Mouse (Mus musculus) right cerebral cortex, adult 2 months (tissue): ENCODE results near the gene Teddm3.
"Not testable (repeated sequence)": the region's sequence is repeated elsewhere in the genome, so short reads cannot be mapped to it uniquely, and the experiment has no call there.

Experiments used
- DNase-seq, 2 experiments: peaks; one replicate each; pipeline ENCODE4 v3.0.0; 2021 to 2022; ENCODE audit warnings: low spot score in 2 of 2

Teddm3 gene

GRCm38 (mm10) chr16:21153900-21154299 lies at the start of gene Teddm3:
Teddm3 (minus strand) TSS chr16:21154000.
- DNase-seq = not testable (repeated sequence)

- DNase-seq = no peak
These were observed 48.9 kb upstream of the Teddm3 start for GRCm38 (mm10) chr16:21202731-21203130.

- DNase-seq = no peak
These were observed 45.6 kb upstream of the Teddm3 start for GRCm38 (mm10) chr16:21199426-21199825.

GRCm38 (mm10) chr16:21198529-21198928 lies 44.7 kb upstream of the Teddm3 start:
- no peak for DNase-seq

GRCm38 (mm10) chr16:21198006-21198405 lies 44.2 kb upstream of the Teddm3 start:
- DNase-seq = no peak

GRCm38 (mm10) chr16:21197542-21197941 lies 43.7 kb upstream of the Teddm3 start:
- no peak for DNase-seq

- no peak for DNase-seq
These were observed 42.8 kb upstream of the Teddm3 start for GRCm38 (mm10) chr16:21196576-21196975.

GRCm38 (mm10) chr16:21195260-21195866 lies 41.6 kb upstream of the Teddm3 start:
- DNase-seq = no peak

GRCm38 (mm10) chr16:21194182-21194581 lies 40.4 kb upstream of the Teddm3 start:
- no peak for DNase-seq

GRCm38 (mm10) chr16:21192509-21193354 lies 38.9 kb upstream of the Teddm3 start:
- peak; percentile 62 for DNase-seq

- no peak for DNase-seq
These were observed 37.8 kb upstream of the Teddm3 start for GRCm38 (mm10) chr16:21191569-21191968.

- DNase-seq = peak in 1 of 2 experiments; percentile 26
These were observed 34.5 kb upstream of the Teddm3 start for GRCm38 (mm10) chr16:21188345-21188744.

- DNase-seq = peak in 1 of 2 experiments; percentile 41
These were observed 33.8 kb upstream of the Teddm3 start for GRCm38 (mm10) chr16:21187568-21187967.

GRCm38 (mm10) chr16:21184697-21185096 lies 30.9 kb upstream of the Teddm3 start:
- DNase-seq = no peak

GRCm38 (mm10) chr16:21182108-21182507 lies 28.3 kb upstream of the Teddm3 start:
- peak; percentile 53 to 58 for DNase-seq

- DNase-seq = no peak
These were observed 21.4 kb upstream of the Teddm3 start for GRCm38 (mm10) chr16:21175236-21175635.

GRCm38 (mm10) chr16:21168730-21169129 lies 14.9 kb upstream of the Teddm3 start:
- no peak for DNase-seq

- DNase-seq = not testable (repeated sequence)
These were observed 11.8 kb upstream of the Teddm3 start for GRCm38 (mm10) chr16:21165343-21166220.

GRCm38 (mm10) chr16:21163423-21163822 lies 9.6 kb upstream of the Teddm3 start:
- not testable (repeated sequence) for DNase-seq

- not testable (repeated sequence) for DNase-seq
These were observed 5.4 kb upstream of the Teddm3 start for GRCm38 (mm10) chr16:21159226-21159625.

- not testable (repeated sequence) for DNase-seq
These were observed 2.5 kb upstream of the Teddm3 start for GRCm38 (mm10) chr16:21156261-21156660.
